Mouse (Mus musculus) cerebellum, adult 8-10 months (tissue): ENCODE data around the gene Chst5.
A peak's percentile ranks its signal among the peaks of the same experiment; 100 is the strongest.
"Not testable (repeated sequence)": the region's sequence is repeated elsewhere in the genome, so short reads cannot be mapped to it uniquely, and the experiment has no call there.

Source experiments
- DNase-seq: peaks from one replicate; pipeline ENCODE4 v3.0.0; 2022

Chst5 gene

GRCm38 (mm10) chr8:111870379-111870778 is 39.9 kb downstream of the Chst5 start:
- DNase-seq: no peak

GRCm38 (mm10) chr8:111868664-111869063 is 41.6 kb downstream of the Chst5 start:
- DNase-seq: no peak

GRCm38 (mm10) chr8:111865857-111866256 is 44.4 kb downstream of the Chst5 start:
- no peak for DNase-seq

- DNase-seq: no peak
Observed at GRCm38 (mm10) chr8:111865130-111865852, 45.0 kb downstream of the Chst5 start.

- DNase-seq: no peak
Observed at GRCm38 (mm10) chr8:111864648-111865047, 45.6 kb downstream of the Chst5 start.

GRCm38 (mm10) chr8:111863280-111863679 is 47.0 kb downstream of the Chst5 start:
- no peak for DNase-seq

GRCm38 (mm10) chr8:111855977-111856376 is 54.3 kb downstream of the Chst5 start:
- DNase-seq: no peak

GRCm38 (mm10) chr8:111853861-111854501 is 56.3 kb downstream of the Chst5 start, which contains the start of gene Cfdp1:
Gene Cfdp1, minus strand, starts transcription at chr8:111854291.
- peak; percentile 92 for DNase-seq

- DNase-seq: not testable (repeated sequence)
Observed at GRCm38 (mm10) chr8:111853219-111853618, 57.0 kb downstream of the Chst5 start.

- DNase-seq: no peak
Observed at GRCm38 (mm10) chr8:111846746-111847145, 63.5 kb downstream of the Chst5 start.
